Mouse (Mus musculus) neural tube, embryonic 12.5 days (tissue): ENCODE results near the gene C4b. TPM values are rescaled to one million over a fixed set of nuclear protein-coding genes. Genes with fewer than 3 reads are reported as not detected.

Experiments
- ATAC-seq: fragments of 200-750 bp; cut with Nextera tagmentation; 2 replicates; pipeline ENCODE4 v1.8.0; 2017; ENCODE audit warnings: low read depth, mild to moderate bottlenecking, moderate TSS enrichment, moderate library complexity; ENCODE audit not compliant: low FRiP score
- H3K27ac ChIP-seq: fragments of 300-500 bp; sonication (generic); 2 replicates; pipeline ENCODE4 v1.5.1; 2016
- H3K27me3 ChIP-seq: fragments of 300-500 bp; sonication (generic); replicated peaks from 2 replicates; pipeline ENCODE4 v1.6.1; 2016; ENCODE audit warnings: mild to moderate bottlenecking
- H3K36me3 ChIP-seq: fragments of 300-500 bp; sonication (generic); 2 replicates; pipeline ENCODE4 v1.6.1; 2016; ENCODE audit warnings: mild to moderate bottlenecking
- H3K4me1 ChIP-seq: fragments of 300-500 bp; sonication (generic); 2 replicates; pipeline ENCODE4 v1.6.1; 2016
- H3K4me2 ChIP-seq: fragments of 300-500 bp; sonication (generic); replicated peaks from 2 replicates; pipeline ENCODE4 v1.6.1; 2016; ENCODE audit warnings: mild to moderate bottlenecking
- H3K4me3 ChIP-seq: fragments of 300-500 bp; sonication (generic); 2 replicates; pipeline ENCODE4 v1.5.1; 2016
- H3K9ac ChIP-seq: fragments of 300-500 bp; sonication (generic); 2 replicates; pipeline ENCODE4 v1.6.1; 2016; ENCODE audit warnings: mild to moderate bottlenecking
- H3K9me3 ChIP-seq: fragments of 300-500 bp; sonication (generic); 2 replicates; pipeline ENCODE4 v1.6.1; 2016; ENCODE audit warnings: mild to moderate bottlenecking
- WGBS: fragments of 180-500 bp; shearing (Covaris S2); methylation state at CpG from one replicate; pipeline ENCODE4 v1.1.7; 2016; 5-methylcytosine and 5-hydroxymethylcytosine counted together
- polyA plus RNA-seq: library from polyadenylated mRNA; unstranded; fragments of >200 nt; fragmentation: Nextera tagmentation; extraction: Ambion mirVana; gene quantifications from 2 replicates; pipeline ENCODE4 v1.2.1, GENCODE M21; 2016

C4b gene
- polyA plus RNA-seq, 1 experiment from 2014 or later, result not detected

GRCm38 (mm10) chr17:34692906-34693305 is 50.8 kb downstream of the C4b start:
- Histone ChIP-seq H3K27ac (no peak overlapping the region), H3K27me3 (no peaks in the 10 kb centered on the region), H3K9me3 (no peaks in the 10 kb centered on the region), H3K4me2 (no peak overlapping the region), H3K4me3 (no peak overlapping the region), H3K9ac (no peak overlapping the region), H3K36me3 (no peaks in the 10 kb centered on the region), H3K4me1 (no peaks in the 10 kb centered on the region)
- no peak for ATAC-seq
- 65% methylated on average over 7 of the region's 7 CpGs for WGBS

GRCm38 (mm10) chr17:34690458-34690857 is 53.2 kb downstream of the C4b start:
- 76% methylated on average over 4 of the region's 4 CpGs for WGBS
- Histone ChIP-seq H3K9me3 (no peaks in the 10 kb centered on the region), H3K9ac (no peak overlapping the region), H3K4me1 (no peaks in the 10 kb centered on the region), H3K27ac (no peak overlapping the region), H3K36me3 (no peaks in the 10 kb centered on the region), H3K4me3 (no peak overlapping the region), H3K27me3 (no peaks in the 10 kb centered on the region), H3K4me2 (no peak overlapping the region)
- ATAC-seq, result no peak

GRCm38 (mm10) chr17:34688889-34689288 is 54.8 kb downstream of the C4b start:
- no peak overlapping the region for H3K27ac ChIP-seq
- no peak for ATAC-seq
- H3K27me3 ChIP-seq, result no peaks in the 10 kb centered on the region
- H3K4me2 ChIP-seq, result no peak overlapping the region
- H3K9ac ChIP-seq, result no peak overlapping the region
- no peak overlapping the region for H3K4me3 ChIP-seq
- H3K4me1 ChIP-seq, result no peaks in the 10 kb centered on the region
- WGBS, result 93% methylated on average over 7 of the region's 7 CpGs
- no peaks in the 10 kb centered on the region for H3K36me3 ChIP-seq
- H3K9me3 ChIP-seq, result no peaks in the 10 kb centered on the region

- Histone ChIP-seq H3K9ac (no peak overlapping the region), H3K4me1 (no peaks in the 10 kb centered on the region), H3K27ac (no peak overlapping the region), H3K9me3 (no peaks in the 10 kb centered on the region), H3K27me3 (peaks cover 1% of the 10 kb centered on the region; the same call in 1 of the 2 replicates), H3K36me3 (no peaks in the 10 kb centered on the region), H3K4me2 (no peak overlapping the region), H3K4me3 (no peak overlapping the region)
- 89% methylated on average over 28 of the region's 28 CpGs for WGBS
- ATAC-seq, result no peak
These were observed 58.3 kb downstream of the C4b start for GRCm38 (mm10) chr17:34685120-34686110.

GRCm38 (mm10) chr17:34684253-34684893 is 59.3 kb downstream of the C4b start:
- Histone ChIP-seq H3K36me3 (no peaks in the 10 kb centered on the region), H3K27me3 (peaks cover 8% of the 10 kb centered on the region; the same call in 1 of the 2 replicates), H3K9ac (no peak overlapping the region), H3K4me1 (no peaks in the 10 kb centered on the region; the same call in 1 of the 2 replicates), H3K9me3 (no peaks in the 10 kb centered on the region), H3K27ac (no peak overlapping the region), H3K4me3 (no peak overlapping the region), H3K4me2 (no peak overlapping the region)
- no peak for ATAC-seq
- WGBS, result 73% methylated on average over 9 of the region's 9 CpGs

GRCm38 (mm10) chr17:34683686-34684220 is 59.9 kb downstream of the C4b start:
- Histone ChIP-seq H3K9ac (no peak overlapping the region), H3K4me3 (no peak overlapping the region), H3K27ac (no peak overlapping the region), H3K4me1 (no peaks in the 10 kb centered on the region; the same call in 1 of the 2 replicates), H3K36me3 (no peaks in the 10 kb centered on the region), H3K9me3 (no peaks in the 10 kb centered on the region), H3K27me3 (peaks cover 8% of the 10 kb centered on the region; the same call in 1 of the 2 replicates), H3K4me2 (no peak overlapping the region)
- WGBS, result 74% methylated on average over 10 of the region's 10 CpGs
- ATAC-seq, result no peak

- Histone ChIP-seq H3K4me2 (no peak overlapping the region), H3K4me3 (no peak overlapping the region), H3K27me3 (peaks cover 8% of the 10 kb centered on the region; the same call in 1 of the 2 replicates), H3K36me3 (no peaks in the 10 kb centered on the region), H3K27ac (no peak overlapping the region), H3K9ac (no peak overlapping the region), H3K4me1 (no peaks in the 10 kb centered on the region; the same call in 1 of the 2 replicates), H3K9me3 (no peaks in the 10 kb centered on the region)
- ATAC-seq, result no peak
- 77% methylated on average over 8 of the region's 8 CpGs for WGBS
These were observed 60.5 kb downstream of the C4b start for GRCm38 (mm10) chr17:34683179-34683578.

- ATAC-seq, result no peak
- no peak overlapping the region for H3K4me3 ChIP-seq
- H3K9me3 ChIP-seq, result no peaks in the 10 kb centered on the region
- no peak overlapping the region for H3K9ac ChIP-seq
- H3K4me1 ChIP-seq, result no peaks in the 10 kb centered on the region; the same call in 1 of the 2 replicates
- 70% methylated on average over 11 of the region's 11 CpGs for WGBS
- H3K27me3 ChIP-seq, result peaks cover 8% of the 10 kb centered on the region; the same call in 1 of the 2 replicates
- no peak overlapping the region for H3K4me2 ChIP-seq
- no peak overlapping the region for H3K27ac ChIP-seq
- no peaks in the 10 kb centered on the region for H3K36me3 ChIP-seq
These were observed 61.7 kb downstream of the C4b start for GRCm38 (mm10) chr17:34681881-34682536.

GRCm38 (mm10) chr17:34681132-34681571 is 62.5 kb downstream of the C4b start:
- H3K4me2 ChIP-seq, result no peak overlapping the region
- peaks cover 8% of the 10 kb centered on the region; the same call in 1 of the 2 replicates for H3K27me3 ChIP-seq
- H3K27ac ChIP-seq, result no peak overlapping the region
- 81% methylated on average over 17 of the region's 17 CpGs for WGBS
- ATAC-seq, result no peak
- no peak overlapping the region for H3K9ac ChIP-seq
- no peaks in the 10 kb centered on the region; the same call in 1 of the 2 replicates for H3K4me1 ChIP-seq
- no peaks in the 10 kb centered on the region for H3K36me3 ChIP-seq
- no peak overlapping the region for H3K4me3 ChIP-seq
- no peaks in the 10 kb centered on the region for H3K9me3 ChIP-seq

- 85% methylated on average over 4 of the region's 4 CpGs for WGBS
- no peak overlapping the region for H3K27ac ChIP-seq
- no peak overlapping the region for H3K9ac ChIP-seq
- no peaks in the 10 kb centered on the region; the same call in 1 of the 2 replicates for H3K4me1 ChIP-seq
- H3K4me2 ChIP-seq, result no peak overlapping the region
- H3K36me3 ChIP-seq, result no peaks in the 10 kb centered on the region
- peaks cover 8% of the 10 kb centered on the region for H3K27me3 ChIP-seq
- no peak for ATAC-seq
- no peaks in the 10 kb centered on the region for H3K9me3 ChIP-seq
- H3K4me3 ChIP-seq, result no peak overlapping the region
These were observed 63.1 kb downstream of the C4b start for GRCm38 (mm10) chr17:34680621-34681020.

- H3K4me2 ChIP-seq, result no peak overlapping the region
- H3K27me3 ChIP-seq, result peaks cover 12% of the 10 kb centered on the region
- 86% methylated on average over 26 of the region's 26 CpGs for WGBS
- ATAC-seq, result no peak
- no peak overlapping the region for H3K4me3 ChIP-seq
- no peak overlapping the region for H3K27ac ChIP-seq
- H3K9me3 ChIP-seq, result no peaks in the 10 kb centered on the region
- H3K36me3 ChIP-seq, result no peaks in the 10 kb centered on the region
- H3K9ac ChIP-seq, result no peak overlapping the region
- H3K4me1 ChIP-seq, result no peaks in the 10 kb centered on the region; the same call in 1 of the 2 replicates
These were observed 63.5 kb downstream of the C4b start for GRCm38 (mm10) chr17:34680191-34680590.
